Mouse (Mus musculus): ENCODE data around the gene Anpep. TPM values are rescaled to one million over a fixed set of nuclear protein-coding genes. Genes with fewer than 3 reads are reported as not detected.

Anpep gene
- polyA plus RNA-seq, 2 experiments: 26.6 to 39.8 TPM

DNA sequence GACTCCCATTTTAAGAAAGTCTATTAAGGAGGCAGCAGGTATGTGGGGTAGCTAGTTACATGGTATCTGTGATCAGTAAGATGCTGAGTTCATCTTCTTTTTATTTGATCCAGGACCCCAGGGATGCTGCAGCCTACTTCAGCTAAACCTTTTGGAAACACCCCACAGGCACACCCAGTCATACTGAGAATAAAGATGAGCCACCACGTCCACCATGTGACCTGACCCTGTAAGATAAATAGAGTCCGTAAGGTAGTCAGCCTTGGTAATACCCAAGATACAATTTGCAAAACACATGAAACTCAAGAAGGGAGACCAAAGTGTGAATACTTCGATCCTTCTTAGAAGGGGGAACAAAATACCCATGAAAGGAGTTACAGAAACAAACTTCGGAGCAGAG lies 4.6 kb downstream of the Anpep start:
- Histone ChIP-seq H3K9me3 (ENCODE audit: control insufficient read depth, low read length) (no peaks in the 10 kb centered on the region), H3K27me3 (ENCODE audit: control insufficient read depth, insufficient read depth, low read length) (no peaks in the 10 kb centered on the region), H3K27ac (replicated peaks; ENCODE audit: low read depth, low read length) (no peak overlapping the region), H3K4me3 (replicated peaks; ENCODE audit: low read length) (no peak overlapping the region), H3K4me1 (ENCODE audit: control insufficient read depth, insufficient read depth, low read length) (peaks cover 22% of the 10 kb centered on the region), H3K9ac (ENCODE audit: low read depth, low read length, severe bottlenecking) (no peak overlapping the region), H3K36me3 (ENCODE audit: control insufficient read depth, insufficient read depth, low read length) (no peaks in the 10 kb centered on the region), H3K4me2 (replicated peaks; ENCODE audit: low read depth, low read length, severe bottlenecking) (no peak overlapping the region)
- 84% methylated on average over 4 of the region's 4 CpGs for WGBS
- no peak for TF ChIP-seq POLR2A (IDR thresholded peaks at IDR 0.05; ENCODE audit: borderline replicate concordance, extremely low read depth, insufficient read depth, insufficient read length)
- no peak for DNase-seq (ENCODE audit: low spot score)
- ATAC-seq (ENCODE audit: low FRiP score, low read depth): no peak

DNA sequence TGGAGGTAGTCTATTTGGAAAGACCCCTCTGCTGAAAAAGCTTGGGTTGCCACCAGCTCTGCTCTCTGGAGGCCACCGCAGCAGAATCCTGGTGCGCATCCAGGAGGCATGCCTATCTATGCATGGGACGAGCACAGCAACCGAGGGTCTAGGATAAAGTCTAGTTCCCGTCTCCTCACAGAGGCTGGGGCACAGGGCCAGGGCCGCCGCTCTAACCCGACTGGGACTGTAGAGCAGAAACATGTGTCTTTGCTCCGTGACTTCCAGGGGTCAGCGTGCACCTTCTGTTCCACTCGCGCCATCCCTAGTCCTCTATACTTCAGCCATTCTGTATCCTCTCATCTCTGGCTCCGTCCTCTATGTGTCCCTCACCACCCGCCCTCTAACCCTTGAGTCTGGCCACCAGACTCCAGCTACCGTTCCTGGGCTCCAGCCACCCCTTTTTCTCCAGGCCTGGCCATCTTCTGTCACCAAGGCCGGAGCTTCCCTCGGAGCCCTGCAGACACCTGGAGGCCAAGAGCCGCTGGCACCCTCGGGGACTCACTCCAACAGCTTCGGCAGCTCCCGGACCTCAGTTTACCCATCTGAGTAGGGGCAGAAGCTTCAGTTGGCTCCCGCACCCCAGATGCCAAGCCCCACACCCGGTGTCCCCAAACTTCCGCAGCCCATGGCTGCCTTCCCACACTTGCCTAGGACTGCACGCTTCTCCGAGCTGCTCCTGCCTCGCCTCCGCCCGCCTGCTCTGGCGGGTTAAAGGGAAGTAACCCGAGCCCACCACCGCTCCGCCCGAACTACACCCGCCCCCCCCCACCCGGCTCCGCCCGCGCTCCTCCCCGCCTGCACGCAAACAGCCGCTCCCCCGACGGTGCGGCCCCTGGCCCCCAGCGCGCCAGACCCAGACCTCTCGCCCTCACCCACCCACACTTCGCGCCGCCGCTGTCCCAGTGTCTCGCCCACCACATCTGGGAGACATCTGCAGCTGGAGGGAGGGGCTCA lies 13.1 kb downstream of the Anpep start:
- H3K4me1 ChIP-seq (ENCODE audit: control insufficient read depth, insufficient read depth, low read length): peaks cover 19% of the 10 kb centered on the region; the same call in 1 of the 2 replicates
- no peaks in the 10 kb centered on the region for H3K9me3 ChIP-seq (ENCODE audit: control insufficient read depth, low read length)
- ATAC-seq (ENCODE audit: low FRiP score, low read depth) (peak; percentile 88), DNase-seq (ENCODE audit: low spot score) (peak; percentile 78)
- no peaks in the 10 kb centered on the region for H3K27me3 ChIP-seq (ENCODE audit: control insufficient read depth, insufficient read depth, low read length)
- peak overlapping the region; percentile 46 for H3K4me3 ChIP-seq (replicated peaks; ENCODE audit: low read length)
- TF ChIP-seq POLR2A (IDR thresholded peaks at IDR 0.05; ENCODE audit: borderline replicate concordance, extremely low read depth, insufficient read depth, insufficient read length): peak; percentile 58; the same call in 1 of the 2 replicates
- H3K9ac ChIP-seq (ENCODE audit: low read depth, low read length, severe bottlenecking): peak overlapping the region; percentile 61
- WGBS: 5% methylated on average over 42 of the region's 53 CpGs
- H3K4me2 ChIP-seq (replicated peaks; ENCODE audit: low read depth, low read length, severe bottlenecking): peak overlapping the region; percentile 64
- H3K27ac ChIP-seq (replicated peaks; ENCODE audit: low read depth, low read length): 0 out of 2 replicates have a peak overlapping the region, but pooled peaks have one; percentile 29
- no peaks in the 10 kb centered on the region for H3K36me3 ChIP-seq (ENCODE audit: control insufficient read depth, insufficient read depth, low read length)

DNA sequence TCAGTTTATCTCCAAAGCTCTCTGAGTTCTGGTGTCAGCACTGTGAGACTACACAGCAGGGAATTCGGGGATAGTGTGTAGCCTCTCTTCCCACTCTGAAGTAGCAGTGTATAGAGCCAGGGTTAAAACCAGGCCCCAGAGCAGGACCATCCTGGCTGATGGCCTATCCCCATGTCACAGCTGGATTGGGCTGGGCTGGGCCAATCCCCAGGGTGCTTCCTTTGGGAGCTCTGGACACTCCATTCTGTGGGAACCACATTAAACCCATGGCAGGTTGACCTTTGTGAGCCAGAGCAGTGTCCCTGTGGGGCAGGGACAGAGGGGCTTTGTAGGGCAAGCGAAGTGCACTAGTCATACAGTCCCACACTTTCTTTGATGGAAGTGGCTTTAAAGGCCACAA lies 14.5 kb downstream of the Anpep start:
- no peak overlapping the region for H3K4me2 ChIP-seq (replicated peaks; ENCODE audit: low read depth, low read length, severe bottlenecking)
- no peak for DNase-seq (ENCODE audit: low spot score)
- no peak overlapping the region for H3K27ac ChIP-seq (replicated peaks; ENCODE audit: low read depth, low read length)
- H3K4me1 ChIP-seq (ENCODE audit: control insufficient read depth, insufficient read depth, low read length): peaks cover 25% of the 10 kb centered on the region; the same call in 1 of the 2 replicates
- TF ChIP-seq POLR2A (IDR thresholded peaks at IDR 0.05; ENCODE audit: borderline replicate concordance, extremely low read depth, insufficient read depth, insufficient read length): no peak
- no peak overlapping the region for H3K9ac ChIP-seq (ENCODE audit: low read depth, low read length, severe bottlenecking)
- WGBS: 85% methylated on average over 2 of the region's 2 CpGs
- ATAC-seq (ENCODE audit: low FRiP score, low read depth): no peak
- H3K4me3 ChIP-seq (replicated peaks; ENCODE audit: low read length): no peak overlapping the region
- no peaks in the 10 kb centered on the region for H3K9me3 ChIP-seq (ENCODE audit: control insufficient read depth, low read length)
- H3K27me3 ChIP-seq (ENCODE audit: control insufficient read depth, insufficient read depth, low read length): no peaks in the 10 kb centered on the region
- H3K36me3 ChIP-seq (ENCODE audit: control insufficient read depth, insufficient read depth, low read length): peaks cover 4% of the 10 kb centered on the region; the same call in 1 of the 2 replicates

- TF ChIP-seq POLR2A (IDR thresholded peaks at IDR 0.05; ENCODE audit: borderline replicate concordance, extremely low read depth, insufficient read depth, insufficient read length): no peak
Observed at GRCm38 (mm10) chr7:79844090-79844802, 16.6 kb downstream of the Anpep start.

DNA sequence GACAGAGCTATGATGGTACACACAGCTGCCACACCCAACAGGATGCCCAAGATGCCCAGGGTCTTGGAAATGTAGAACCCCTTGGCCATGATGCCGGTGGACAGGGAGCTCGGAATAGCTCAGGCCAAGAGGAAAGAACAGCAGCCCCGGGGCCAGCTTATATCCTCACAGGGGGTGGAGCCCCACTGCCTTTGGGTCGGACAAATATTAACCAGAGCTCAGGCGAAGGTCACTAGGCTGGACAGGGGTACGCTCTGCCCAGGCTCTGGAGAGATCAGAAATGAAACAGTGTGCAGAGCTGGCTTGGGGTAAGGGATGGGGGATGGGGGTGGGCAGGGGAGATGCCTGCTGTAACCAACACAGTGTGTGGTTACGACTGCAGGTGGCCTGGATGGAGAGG lies 18.7 kb downstream of the Anpep start:
- Histone ChIP-seq H3K27ac (replicated peaks; ENCODE audit: low read depth, low read length) (no peak overlapping the region), H3K9me3 (ENCODE audit: control insufficient read depth, low read length) (no peaks in the 10 kb centered on the region), H3K4me3 (replicated peaks; ENCODE audit: low read length) (no peak overlapping the region), H3K4me1 (ENCODE audit: control insufficient read depth, insufficient read depth, low read length) (peaks cover 14% of the 10 kb centered on the region; the same call in 1 of the 2 replicates), H3K9ac (ENCODE audit: low read depth, low read length, severe bottlenecking) (no peak overlapping the region), H3K27me3 (ENCODE audit: control insufficient read depth, insufficient read depth, low read length) (no peaks in the 10 kb centered on the region), H3K4me2 (replicated peaks; ENCODE audit: low read depth, low read length, severe bottlenecking) (no peak overlapping the region), H3K36me3 (ENCODE audit: control insufficient read depth, insufficient read depth, low read length) (peaks cover 22% of the 10 kb centered on the region)
- no peak for TF ChIP-seq POLR2A (IDR thresholded peaks at IDR 0.05; ENCODE audit: borderline replicate concordance, extremely low read depth, insufficient read depth, insufficient read length)
- DNase-seq (ENCODE audit: low spot score): no peak
- 72% methylated on average over 7 of the region's 7 CpGs for WGBS
- no peak for ATAC-seq (ENCODE audit: low FRiP score, low read depth)

More at GRCm38 (mm10) chr7:79844090-79844802, 16.6 kb downstream of the Anpep start:
- H3K27me3 ChIP-seq (ENCODE audit: control insufficient read depth, insufficient read depth, low read length): no peaks in the 10 kb centered on the region
- no peak overlapping the region; the same call in 1 of the 2 replicates for H3K9ac ChIP-seq (ENCODE audit: low read depth, low read length, severe bottlenecking)
- H3K4me2 ChIP-seq (replicated peaks; ENCODE audit: low read depth, low read length, severe bottlenecking): no peak overlapping the region
- 75% methylated on average over 8 of the region's 8 CpGs for WGBS
- H3K4me3 ChIP-seq (replicated peaks; ENCODE audit: low read length): no peak overlapping the region
- H3K4me1 ChIP-seq (ENCODE audit: control insufficient read depth, insufficient read depth, low read length): peaks cover 25% of the 10 kb centered on the region; the same call in 1 of the 2 replicates
- DNase-seq (ENCODE audit: low spot score): no peak
- H3K27ac ChIP-seq (replicated peaks; ENCODE audit: low read depth, low read length): no peak overlapping the region
- H3K36me3 ChIP-seq (ENCODE audit: control insufficient read depth, insufficient read depth, low read length): peaks cover 17% of the 10 kb centered on the region
- ATAC-seq (ENCODE audit: low FRiP score, low read depth): no peak
- no peaks in the 10 kb centered on the region for H3K9me3 ChIP-seq (ENCODE audit: control insufficient read depth, low read length)
